Mouse (Mus musculus) heart, adult 8-10 months (tissue): ENCODE results near the gene Zfhx3. TPM values are rescaled to one million over a fixed set of nuclear protein-coding genes. Genes with fewer than 3 reads are reported as not detected.

Source experiments
- DNase-seq: peaks from one replicate; pipeline ENCODE4 v3.0.0; 2022; ENCODE audit warnings: low spot score
- total RNA-seq, 4 experiments: library from RNA; stranded (reverse); gene quantifications; 2 replicates each; pipeline ENCODE4 v1.2.4; 2022

The Zfhx3 gene
- total RNA-seq, 4 experiments from 2014 or later, result 7.7 to 8.0 (median 7.8) TPM

- DNase-seq, result peak; percentile 29
These were observed 705.1 kb downstream of the Zfhx3 start for GRCm38 (mm10) chr8:108647556-108647955.

- DNase-seq, result no peak
These were observed 706.5 kb downstream of the Zfhx3 start for GRCm38 (mm10) chr8:108648993-108649392.

GRCm38 (mm10) chr8:108650837-108651236, 708.4 kb downstream of the Zfhx3 start:
- DNase-seq, result no peak

- no peak for DNase-seq
These were observed 719.1 kb downstream of the Zfhx3 start for GRCm38 (mm10) chr8:108661486-108662093.

GRCm38 (mm10) chr8:108662766-108663165, 720.3 kb downstream of the Zfhx3 start:
- no peak for DNase-seq

- DNase-seq, result no peak
These were observed 729.6 kb downstream of the Zfhx3 start for GRCm38 (mm10) chr8:108671939-108672515.

- DNase-seq, result no peak
These were observed 732.6 kb downstream of the Zfhx3 start for GRCm38 (mm10) chr8:108675001-108675525.

GRCm38 (mm10) chr8:108689694-108690093, 747.2 kb downstream of the Zfhx3 start:
- no peak for DNase-seq

- no peak for DNase-seq
These were observed 748.4 kb downstream of the Zfhx3 start for GRCm38 (mm10) chr8:108690576-108691455.

- DNase-seq, result no peak
These were observed 749.2 kb downstream of the Zfhx3 start for GRCm38 (mm10) chr8:108691456-108692238.

GRCm38 (mm10) chr8:108692239-108692627, 749.8 kb downstream of the Zfhx3 start:
- no peak for DNase-seq

- DNase-seq, result no peak
These were observed 750.5 kb downstream of the Zfhx3 start for GRCm38 (mm10) chr8:108692669-108693665.

- no peak for DNase-seq
These were observed 751.4 kb downstream of the Zfhx3 start for GRCm38 (mm10) chr8:108693841-108694240.

- no peak for DNase-seq
These were observed 752.1 kb downstream of the Zfhx3 start for GRCm38 (mm10) chr8:108694516-108694915.

GRCm38 (mm10) chr8:108695242-108695880, 752.9 kb downstream of the Zfhx3 start:
- DNase-seq, result no peak

- no peak for DNase-seq
These were observed 753.6 kb downstream of the Zfhx3 start for GRCm38 (mm10) chr8:108695938-108696630.

GRCm38 (mm10) chr8:108696631-108697410, 754.4 kb downstream of the Zfhx3 start:
- DNase-seq, result no peak

- no peak for DNase-seq
These were observed 755.1 kb downstream of the Zfhx3 start for GRCm38 (mm10) chr8:108697589-108697988.
